Comparison of ENCODE assay signal across 28 mouse cellular contexts in the genomic region with DNA sequence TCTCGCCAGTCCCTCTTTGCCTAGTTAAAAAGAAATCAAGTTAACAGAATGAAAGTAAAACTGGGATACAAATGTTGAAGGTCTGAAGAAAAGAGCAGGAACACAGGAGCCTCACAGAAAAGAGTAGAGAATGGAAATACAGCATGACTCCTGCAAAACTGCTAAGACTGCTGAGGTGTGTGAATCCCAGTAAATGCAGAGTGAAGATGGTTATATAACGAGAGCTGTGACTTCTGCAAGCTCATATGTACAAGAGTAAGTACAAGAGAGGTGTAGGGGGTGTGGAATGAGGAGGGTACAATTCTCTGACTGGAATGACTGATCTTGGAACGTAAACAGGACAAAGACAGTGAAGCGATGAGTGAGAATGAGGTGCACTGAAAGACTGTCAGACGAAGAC.
"Had no signal": no experiment of that assay in that cellular context is flagged by ENCODE, and none has a peak within 500 bp of the region (broad histone marks: within the 10 kb centered on the region; RNA-seq: fewer than 3 reads in every experiment).

No protein-coding gene starts in this region.

- H3K9me3 ChIP-seq: heart, embryonic 13.5 days; heart, embryonic 15.5 days; hindbrain, embryonic 10.5 days; hindbrain, embryonic 12.5 days; intestine, embryonic 15.5 days; kidney, embryonic 15.5 days; limb, embryonic 10.5 days; limb, embryonic 12.5 days; liver, embryonic 12.5 days had no signal

- H3K36me3 ChIP-seq: heart, embryonic 15.5 days; hindbrain, embryonic 12.5 days; intestine, embryonic 15.5 days; kidney, embryonic 15.5 days; limb, embryonic 12.5 days had no signal

- H3K27me3 ChIP-seq: heart, embryonic 13.5 days; heart, embryonic 15.5 days; hindbrain, embryonic 12.5 days; intestine, embryonic 15.5 days; kidney, embryonic 15.5 days; limb, embryonic 12.5 days; liver, embryonic 12.5 days had no signal

- H3K9ac ChIP-seq: heart, embryonic 13.5 days; heart, embryonic 15.5 days; hindbrain, embryonic 12.5 days; hindbrain, embryonic 14.5 days; intestine, embryonic 15.5 days; kidney, embryonic 15.5 days; limb, embryonic 12.5 days; liver, embryonic 12.5 days; liver, embryonic 14.5 days had no signal

- H3K4me3 ChIP-seq: heart, embryonic 13.5 days; heart, embryonic 15.5 days; hindbrain, embryonic 10.5 days; hindbrain, embryonic 12.5 days; intestine, embryonic 15.5 days; kidney, embryonic 15.5 days; layer of hippocampus, adult 2 months; left cerebral cortex, adult 2 months; limb, embryonic 10.5 days; limb, embryonic 12.5 days; liver, embryonic 12.5 days had no signal

- DNase-seq: gastrocnemius, postnatal 10 days; gastrocnemius, postnatal 25 days; heart, adult 18-20 months; heart, postnatal 14 days; heart, postnatal 36 days; kidney, adult 18-20 months; kidney, adult 9 months; kidney, postnatal 25 days; kidney, postnatal 4 days; liver had no signal

- H3K27ac ChIP-seq: heart, embryonic 13.5 days; heart, embryonic 15.5 days; hindbrain, embryonic 10.5 days; hindbrain, embryonic 12.5 days; hindbrain, embryonic 14.5 days; intestine, embryonic 15.5 days; kidney, embryonic 15.5 days; kidney, postnatal 0 days; layer of hippocampus, adult 2 months; left cerebral cortex, adult 2 months; limb, embryonic 10.5 days; limb, embryonic 12.5 days; liver, embryonic 12.5 days; liver, embryonic 14.5 days had no signal

- H3K4me2 ChIP-seq: heart, embryonic 11.5 days; heart, embryonic 13.5 days; heart, embryonic 15.5 days; hindbrain, embryonic 12.5 days; hindbrain, embryonic 14.5 days; intestine, embryonic 15.5 days; kidney, embryonic 15.5 days; limb, embryonic 12.5 days; liver, embryonic 12.5 days had no signal

- ATAC-seq: hindbrain, embryonic 16.5 days; inflammation-experienced regulatory T-cells, adult 6 months; intestine, embryonic 15.5 days; intestine, postnatal 0 days; liver, embryonic 12.5 days had no signal
